Mouse (Mus musculus): ENCODE measurements around the gene Tagln2.

Tagln2 gene

DNA sequence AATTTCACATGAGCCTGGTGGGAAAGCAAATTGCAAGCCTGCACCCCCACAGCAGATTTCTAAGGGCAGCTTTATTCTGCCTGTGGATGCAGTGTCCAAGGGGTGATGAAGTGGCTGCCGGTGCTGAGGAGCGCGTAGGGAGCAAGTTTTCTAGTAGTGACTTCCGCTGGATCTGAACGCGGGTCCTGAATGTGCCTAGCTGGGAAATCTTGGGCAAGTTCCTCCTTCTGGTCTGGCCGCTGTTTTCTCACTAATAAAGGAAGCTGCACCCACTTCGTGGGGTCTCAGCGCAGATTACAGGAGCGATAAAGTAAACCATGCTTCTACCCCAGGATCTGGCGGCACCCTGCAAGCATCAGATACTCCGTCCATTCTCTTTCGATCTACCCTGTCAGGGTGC is 18.7 kb upstream of the Tagln2 start:
- peak; percentile 24 for DNase-seq (ENCODE audit: extremely low read depth, low read depth)

- peak; percentile 56 for DNase-seq (ENCODE audit: extremely low read depth, low read depth)
These were observed 18.1 kb upstream of the Tagln2 start, which contains the start of gene Igsf9 for GRCm38 (mm10) chr1:172481540-172482280. Gene Igsf9 (plus strand): TSS chr1:172481788.

GRCm38 (mm10) chr1:172482518-172483360 is 17.1 kb upstream of the Tagln2 start:
- no peak for DNase-seq (ENCODE audit: extremely low read depth, low read depth)

- no peak for DNase-seq (ENCODE audit: extremely low read depth, low read depth)
These were observed 16.5 kb upstream of the Tagln2 start for GRCm38 (mm10) chr1:172483361-172483660.

DNA sequence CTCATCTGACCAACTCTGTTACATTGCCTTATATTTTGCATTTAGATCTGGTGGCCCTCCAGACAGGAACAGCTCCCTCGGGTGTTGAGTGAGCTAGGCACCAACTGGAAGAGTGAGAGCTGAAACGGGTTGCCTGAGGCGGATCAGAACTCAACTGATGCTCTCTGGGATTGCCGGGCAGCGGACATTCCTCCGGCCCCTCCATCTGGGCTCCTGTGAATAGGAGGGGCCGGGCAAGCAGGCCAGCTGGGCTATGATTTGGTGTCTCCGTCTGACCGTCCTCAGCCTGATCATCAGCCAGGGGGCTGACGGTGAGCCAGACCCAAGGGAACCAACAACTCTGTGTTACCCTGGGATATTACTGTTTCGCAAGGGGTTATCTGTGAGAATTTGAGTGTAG is 15.6 kb upstream of the Tagln2 start:
- no peak for DNase-seq (ENCODE audit: extremely low read depth, low read depth)

DNA sequence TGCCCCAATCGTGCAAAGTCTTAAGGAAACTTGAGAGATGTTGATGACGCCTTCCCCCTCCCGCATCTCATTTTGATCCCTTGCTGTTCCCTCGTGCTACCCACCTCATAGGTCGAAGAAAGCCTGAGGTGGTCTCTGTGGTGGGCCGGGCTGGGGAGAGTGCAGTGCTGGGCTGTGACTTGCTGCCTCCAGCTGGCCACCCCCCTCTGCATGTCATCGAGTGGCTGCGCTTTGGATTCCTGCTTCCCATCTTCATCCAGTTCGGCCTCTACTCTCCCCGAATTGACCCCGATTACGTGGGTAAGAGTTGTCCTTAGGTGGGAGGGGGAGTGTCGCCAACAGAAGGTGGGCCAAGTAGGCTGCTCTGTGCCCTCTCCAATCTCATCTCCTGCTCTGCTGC is 15.2 kb upstream of the Tagln2 start:
- DNase-seq (ENCODE audit: extremely low read depth, low read depth), result no peak

DNA sequence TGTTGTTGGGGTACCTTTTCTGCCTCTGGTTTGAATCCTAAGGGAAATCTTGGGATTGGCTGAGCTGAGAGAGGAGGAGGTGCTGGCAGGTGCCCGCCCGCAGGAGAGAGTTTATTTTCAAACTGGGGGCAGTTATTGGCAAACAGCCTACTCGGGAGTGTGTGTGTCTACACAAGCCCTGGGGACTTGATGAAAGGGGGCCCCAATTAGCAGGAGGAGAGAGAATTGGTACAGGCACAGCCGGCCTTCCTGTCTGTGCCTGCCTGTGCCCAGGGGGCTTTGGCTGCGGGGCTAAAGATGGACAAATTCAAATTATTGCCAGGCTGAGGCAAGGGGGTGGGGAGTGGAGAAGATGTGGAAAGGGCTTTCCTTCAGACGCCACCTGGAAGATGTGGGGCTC is 14.0 kb upstream of the Tagln2 start:
- DNase-seq (ENCODE audit: extremely low read depth, low read depth), result no peak

DNA sequence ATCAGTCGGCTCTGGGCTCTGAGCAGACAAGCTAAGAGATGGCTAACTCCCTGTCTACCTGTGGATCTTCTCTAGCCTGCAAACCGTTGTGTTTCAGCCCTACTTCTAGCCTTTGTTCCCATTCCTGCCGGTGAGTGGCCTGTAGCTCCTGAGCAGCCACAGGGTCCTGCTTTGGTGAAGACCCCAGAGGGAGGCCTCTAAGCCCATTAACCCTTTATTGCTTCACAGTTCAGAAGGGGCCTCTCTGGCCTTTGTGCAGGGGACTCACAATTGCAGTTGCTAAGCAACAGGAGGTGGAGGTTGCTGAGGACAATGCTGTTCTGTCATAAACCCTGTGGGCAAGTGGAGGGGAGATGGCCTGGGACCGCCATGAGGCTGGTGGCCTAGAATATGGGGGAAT is 13.6 kb upstream of the Tagln2 start:
- no peak for DNase-seq (ENCODE audit: extremely low read depth, low read depth)

DNA sequence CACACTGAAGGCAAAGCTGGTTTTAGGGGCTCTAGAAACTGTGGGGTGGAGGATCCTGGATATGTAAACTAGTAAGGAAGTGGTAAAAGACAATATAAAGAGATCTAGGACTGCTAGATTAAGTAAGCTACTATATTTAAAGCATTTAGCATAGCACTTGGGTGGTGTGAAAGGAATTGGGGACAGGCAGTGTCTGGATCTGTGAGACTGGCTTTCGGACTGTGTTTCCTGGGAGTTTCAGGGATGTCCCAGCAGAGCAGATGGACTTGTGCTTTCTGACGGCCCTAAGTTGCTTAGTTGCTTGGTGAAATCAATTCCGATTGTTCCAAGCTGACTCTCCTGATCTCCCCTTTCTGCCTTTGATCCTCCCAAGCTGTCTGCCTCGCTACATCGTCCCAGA is 13.2 kb upstream of the Tagln2 start:
- no peak for DNase-seq (ENCODE audit: extremely low read depth, low read depth)

DNA sequence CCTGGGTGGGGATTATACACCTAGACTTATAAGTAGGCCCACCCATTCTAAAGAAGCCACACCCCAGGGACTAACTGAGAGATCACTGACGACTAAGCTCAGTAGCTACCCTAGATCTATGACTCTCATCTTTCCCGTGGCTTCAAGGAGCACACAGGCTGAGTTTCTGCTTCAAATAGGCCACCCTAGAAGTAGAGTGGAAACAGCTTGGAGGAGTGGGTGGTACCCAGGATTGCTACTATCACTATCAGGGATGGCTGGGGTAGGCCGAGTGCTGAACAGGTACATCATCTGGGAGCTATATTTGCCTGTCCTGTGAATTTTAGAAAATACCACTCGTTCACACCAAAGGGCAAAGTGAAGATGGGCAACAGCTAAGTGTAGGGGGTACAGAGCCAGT is 12.0 kb upstream of the Tagln2 start:
- DNase-seq (ENCODE audit: extremely low read depth, low read depth), result no peak

GRCm38 (mm10) chr1:172488831-172489230 is 11.0 kb upstream of the Tagln2 start:
- DNase-seq (ENCODE audit: extremely low read depth, low read depth), result no peak

DNA sequence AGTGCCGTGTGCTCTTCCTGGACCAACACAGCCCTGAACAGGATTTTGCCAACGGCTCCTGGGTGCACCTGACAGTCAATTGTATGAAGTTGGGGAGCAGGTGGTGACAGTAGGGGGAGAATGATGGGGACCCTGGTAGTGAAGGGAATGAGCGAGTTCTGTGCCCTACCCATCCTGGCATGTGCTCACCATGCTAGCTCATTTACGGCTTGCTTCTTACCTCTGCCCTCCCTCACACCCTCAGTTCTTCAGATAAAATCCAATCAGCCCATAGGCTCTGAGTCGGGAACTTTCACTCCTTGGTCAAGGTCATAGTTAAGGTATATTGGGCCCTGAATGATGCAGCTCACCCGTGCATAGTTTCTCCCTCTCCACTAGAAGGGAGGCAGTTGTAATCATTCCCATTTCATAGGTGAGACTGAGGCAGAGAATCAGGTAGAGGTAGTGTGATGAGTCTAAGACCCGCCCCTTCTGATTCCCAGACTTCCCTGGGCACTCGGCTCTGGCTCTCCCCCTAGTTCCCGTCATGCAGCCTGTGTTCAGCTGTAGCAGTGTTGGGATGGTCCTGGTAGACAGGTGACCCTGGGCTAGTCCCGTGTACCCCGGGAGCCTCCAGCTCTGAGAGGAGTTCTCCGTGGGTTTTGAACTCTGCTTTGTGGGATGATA is 10.1 kb upstream of the Tagln2 start:
- no peak for DNase-seq (ENCODE audit: extremely low read depth, low read depth)

DNA sequence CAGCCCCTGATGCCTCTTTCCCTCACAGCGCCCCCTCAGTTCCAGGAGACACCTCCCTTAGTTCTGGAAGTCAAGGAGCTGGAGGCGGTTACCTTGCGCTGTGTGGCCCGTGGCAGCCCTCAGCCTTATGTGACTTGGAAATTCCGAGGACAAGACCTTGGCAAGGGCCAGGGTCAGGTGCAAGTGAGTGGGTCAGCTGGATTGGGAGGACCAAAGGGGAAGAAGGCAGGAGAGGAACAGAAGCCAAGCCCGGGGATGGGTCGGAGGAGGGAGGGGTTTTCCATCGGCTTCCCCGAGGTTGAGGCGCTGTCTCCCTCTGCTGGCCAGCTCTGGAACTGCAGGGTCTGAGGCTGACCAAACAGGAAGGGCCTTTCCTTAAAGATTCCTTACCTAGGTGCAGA is 9.6 kb upstream of the Tagln2 start:
- DNase-seq (ENCODE audit: extremely low read depth, low read depth), result peak; percentile 32

DNA sequence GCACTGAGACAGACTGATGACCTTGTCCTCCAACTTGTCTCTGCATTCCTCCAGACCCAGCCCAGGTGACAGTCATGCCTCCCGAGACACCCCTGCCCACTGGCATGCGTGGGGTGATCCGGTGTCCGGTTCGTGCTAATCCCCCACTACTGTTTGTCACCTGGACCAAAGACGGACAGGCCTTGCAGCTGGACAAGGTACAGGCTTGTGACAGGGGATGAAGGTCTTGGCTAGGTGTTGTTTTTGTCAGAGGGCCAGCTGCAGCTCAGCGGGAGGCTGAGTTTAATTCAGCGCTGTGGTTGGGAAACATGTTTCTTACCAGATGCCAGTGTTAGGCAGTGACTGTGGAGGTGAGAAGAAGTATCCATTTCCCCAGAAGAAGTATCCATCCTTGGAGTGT is 7.8 kb upstream of the Tagln2 start:
- no peak for DNase-seq (ENCODE audit: extremely low read depth, low read depth)

DNA sequence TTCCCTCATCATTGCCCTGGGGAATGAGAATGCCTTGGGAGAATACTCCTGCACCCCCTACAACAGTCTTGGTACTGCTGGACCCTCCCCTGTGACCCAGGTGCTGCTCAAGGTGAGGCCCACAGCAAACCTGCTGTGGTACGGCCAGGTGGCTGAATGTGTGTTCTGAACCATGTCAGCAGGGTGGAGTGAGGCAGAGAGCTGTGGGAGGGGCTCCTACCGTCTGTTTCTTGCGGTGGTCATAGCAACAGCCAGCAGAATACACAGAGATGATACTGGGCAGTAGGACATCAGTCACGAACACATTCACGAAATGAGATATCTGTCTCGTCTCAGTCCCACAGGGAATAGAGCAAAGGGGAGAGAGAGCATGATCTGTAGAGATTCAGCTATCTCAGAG is 6.3 kb upstream of the Tagln2 start:
- no peak for DNase-seq (ENCODE audit: extremely low read depth, low read depth)

DNA sequence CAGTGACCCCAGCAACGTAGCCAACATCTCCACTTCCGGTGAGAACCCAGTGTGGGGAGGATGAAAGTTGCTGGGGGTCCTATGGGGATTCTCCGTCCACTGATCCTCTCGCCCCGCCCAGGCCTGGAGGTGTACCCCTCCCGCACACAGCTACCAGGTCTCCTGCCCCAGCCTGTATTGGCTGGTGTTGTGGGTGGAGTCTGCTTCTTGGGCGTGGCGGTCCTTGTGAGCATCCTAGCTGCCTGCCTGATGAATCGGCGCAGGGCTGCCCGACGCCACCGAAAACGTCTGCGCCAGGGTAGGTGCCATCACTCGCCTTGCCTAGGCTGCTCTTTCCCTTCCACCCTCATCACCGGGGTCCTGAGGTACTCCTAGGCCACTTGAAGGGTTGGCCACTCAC is 3.8 kb upstream of the Tagln2 start:
- no peak for DNase-seq (ENCODE audit: extremely low read depth, low read depth)

GRCm38 (mm10) chr1:172497428-172497827 is 2.4 kb upstream of the Tagln2 start:
- DNase-seq (ENCODE audit: extremely low read depth, low read depth), result no peak

DNA sequence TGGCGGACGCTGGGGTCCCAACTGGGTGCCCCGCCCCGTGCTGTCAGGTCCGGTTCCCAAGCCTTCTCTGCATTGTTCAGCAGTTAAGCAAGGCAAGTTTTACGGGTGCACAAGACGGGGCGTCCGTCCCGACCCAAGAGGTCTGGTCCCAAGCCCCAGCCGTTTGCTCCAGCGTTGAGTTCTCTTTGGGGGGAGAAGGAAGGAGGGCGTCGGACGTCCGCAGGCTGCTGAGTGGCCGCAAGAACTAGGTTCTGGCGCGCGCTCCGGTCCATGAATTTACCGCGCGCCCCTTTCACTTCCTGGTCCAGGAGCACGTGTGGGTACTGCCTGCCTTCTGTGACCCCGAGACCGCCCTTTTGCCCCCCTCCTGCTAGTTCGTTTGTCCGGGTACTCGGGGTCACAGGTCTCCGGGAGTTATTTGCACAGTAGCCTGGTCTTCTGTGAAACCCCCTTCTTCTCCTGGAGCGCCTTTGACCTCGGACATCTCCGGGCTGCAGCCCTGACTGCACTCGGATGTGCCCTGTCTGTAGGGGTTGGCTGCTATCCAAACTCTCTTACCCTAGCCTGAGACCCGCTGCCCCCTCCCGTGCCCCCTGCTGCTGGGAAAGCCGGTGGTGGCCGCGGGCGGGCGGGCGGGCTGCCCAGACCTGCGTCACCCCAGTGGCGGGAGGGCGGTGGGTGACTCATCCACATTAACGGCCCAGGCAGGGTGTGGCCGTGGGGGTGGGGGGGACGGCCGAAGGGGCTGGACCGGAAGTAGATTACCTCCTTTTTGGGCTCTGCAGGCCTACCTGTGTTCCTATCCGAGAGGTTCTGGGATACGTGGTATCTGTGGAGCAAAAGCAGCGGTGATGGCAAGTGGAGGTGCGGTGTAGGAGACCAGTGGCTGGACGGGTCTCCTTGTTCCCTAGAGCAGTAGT is 864 bp downstream of the Tagln2 start:
- DNase-seq (ENCODE audit: extremely low read depth, low read depth), result peak; percentile 27

GRCm38 (mm10) chr1:172501371-172502144 is 1.7 kb downstream of the Tagln2 start:
- DNase-seq (ENCODE audit: extremely low read depth, low read depth), result no peak
